17 mouse cellular contexts compared by ENCODE assay signal in the genomic region with DNA sequence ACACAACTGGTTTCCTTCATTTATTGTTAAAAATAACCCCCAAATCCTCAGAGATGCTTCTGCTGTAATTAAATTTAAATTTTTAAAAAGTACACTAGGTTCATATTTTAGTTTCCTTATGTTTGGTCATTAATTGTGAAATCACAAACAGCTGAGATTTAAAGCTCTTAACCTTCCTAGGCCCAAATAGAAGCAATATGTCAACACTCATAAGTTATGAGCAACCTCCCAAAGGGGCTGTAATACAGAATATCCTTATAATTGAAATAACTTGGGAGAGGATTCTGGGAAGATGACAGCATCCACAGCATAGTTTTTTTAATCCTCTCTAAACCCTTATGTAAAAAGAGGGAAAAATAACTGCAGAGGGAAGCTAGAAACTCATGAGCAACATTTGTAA.
"Had no signal": no experiment of that assay in that cellular context is flagged by ENCODE, and none has a peak within 500 bp of the region (broad histone marks: within the 10 kb centered on the region; RNA-seq: fewer than 3 reads in every experiment).

No protein-coding gene starts in this region.

- H3K9me3 ChIP-seq: midbrain, embryonic 10.5 days; midbrain, embryonic 12.5 days; neural tube, embryonic 13.5 days; neural tube, embryonic 15.5 days had no signal

- H3K27ac ChIP-seq: midbrain, embryonic 10.5 days; midbrain, embryonic 12.5 days had no signal

- H3K36me3 ChIP-seq: midbrain, embryonic 10.5 days; midbrain, embryonic 12.5 days; neural tube, embryonic 13.5 days; neural tube, embryonic 15.5 days had no signal

- H3K4me2 ChIP-seq: lung, embryonic 14.5 days; midbrain, embryonic 12.5 days; neural tube, embryonic 13.5 days; neural tube, embryonic 15.5 days had no signal

- H3K9ac ChIP-seq: lung, embryonic 14.5 days; midbrain, embryonic 12.5 days; neural tube, embryonic 13.5 days; neural tube, embryonic 15.5 days had no signal

- H3K27me3 ChIP-seq: midbrain, embryonic 12.5 days; neural tube, embryonic 13.5 days; neural tube, embryonic 15.5 days had no signal

- H3K4me3 ChIP-seq: midbrain, embryonic 10.5 days; midbrain, embryonic 12.5 days; myocyte; neural tube, embryonic 13.5 days; neural tube, embryonic 15.5 days had no signal

- DNase-seq: lung, adult 18-20 months; lung, postnatal 10 days; lung, postnatal 4 days; retina, postnatal 1 day; right cerebral cortex, adult 18-20 months; right cerebral cortex, postnatal 25 days; right cerebral cortex, postnatal 4 days; spleen, adult 18-20 months; thymus, adult 18-20 months; thymus, postnatal 25 days; thymus, postnatal 4 days had no signal
